Mouse (Mus musculus) left cerebral cortex, adult 6 months (tissue): ENCODE results near the gene Nipal3. TPM values are rescaled to one million over a fixed set of nuclear protein-coding genes. Genes with fewer than 3 reads are reported as not detected.

Source experiments
- long read RNA-seq, 2 experiments: library from polyadenylated mRNA; unstranded; transcript quantifications; one replicate each; pipeline ENCODE4 v2.0.0; 2019 to 2020
- polyA plus RNA-seq: library from polyadenylated mRNA; unstranded; fragments of <200 nt; fragmentation: Nextera tagmentation; gene quantifications from 2 replicates; pipeline ENCODE4 v1.2.3, GENCODE M21; 2021

Nipal3 gene
- 15.4 and 15.9 TPM in 2 replicates for polyA plus RNA-seq
- long read RNA-seq, experiment 1, full-length matches to known transcripts: 5 of 42 reads
- long read RNA-seq, experiment 1, partial matches to known transcripts: 6 of 42 reads
- long read RNA-seq, experiment 1, other reads (novel, unspliced or antisense): 31 of 42 reads
- long read RNA-seq, experiment 2, full-length matches to known transcripts: 2 of 36 reads
- long read RNA-seq, experiment 2, partial matches to known transcripts: 2 of 36 reads
- long read RNA-seq, experiment 2, other reads (novel, unspliced or antisense): 32 of 36 reads

GRCm38 (mm10) chr4:135494521-135495396, at the start of gene Nipal3, which contains the start of gene Stpg1:
TSS of gene Nipal3 (minus strand) at chr4:135495038.
TSS of gene Stpg1 (plus strand) at chr4:135494790.

GRCm38 (mm10) chr4:135433443-135434394, 61.1 kb downstream of the Nipal3 start, which contains the start of gene Rcan3:
TSS of gene Rcan3 (minus strand) at chr4:135433853.

GRCm38 (mm10) chr4:135397991-135398390, 96.8 kb downstream of the Nipal3 start, which contains the start of gene Ncmap:
TSS of gene Ncmap (minus strand) at chr4:135398227.

Other genes with a start within 250 kb of the Nipal3 start
- 22.8 and 31.7 TPM in 2 replicates for gene Clic4, start 222.2 kb downstream of the Nipal3 start, polyA plus RNA-seq
- gene Srrm1, start 141.7 kb downstream of the Nipal3 start, polyA plus RNA-seq: 57.1 and 70.6 TPM in 2 replicates
- gene Ncmap, start 96.8 kb downstream of the Nipal3 start, polyA plus RNA-seq: 0.85 and 0.86 TPM in 2 replicates
- gene Rcan3, start 61.2 kb downstream of the Nipal3 start, polyA plus RNA-seq: 12.9 and 16.2 TPM in 2 replicates
- 0.47 and 1.4 TPM in 2 replicates for gene Stpg1, start 248 bp downstream of the Nipal3 start, polyA plus RNA-seq
- gene Grhl3, start 78.6 kb upstream of the Nipal3 start, polyA plus RNA-seq: 0.35 and 0.48 TPM in 2 replicates
- gene Ifnlr1, start 191.2 kb upstream of the Nipal3 start, polyA plus RNA-seq: 0.03 TPM in 1 of 2 replicates, not detected in the other
- gene Il22ra1, start 233.1 kb upstream of the Nipal3 start, polyA plus RNA-seq: not detected in 2 replicates